Mouse (Mus musculus) limb, embryonic 14.5 days (tissue): ENCODE results near the gene Thsd4. TPM values are rescaled to one million over a fixed set of nuclear protein-coding genes. Genes with fewer than 3 reads are reported as not detected.
A peak's percentile ranks its signal among the peaks of the same experiment; 100 is the strongest.

Experiments
- ATAC-seq: fragments of 200-750 bp; cut with Nextera tagmentation; 2 replicates; pipeline ENCODE4 v1.8.0; 2017; ENCODE audit warnings: low read depth, moderate number of reproducible peaks, moderate TSS enrichment; ENCODE audit not compliant: low FRiP score
- DNase-seq: peaks from one replicate; pipeline ENCODE4 v3.0.0-alpha.2; 2015; ENCODE audit warnings: low spot score
- H3K27ac ChIP-seq: fragments of 300-500 bp; sonication (generic); replicated peaks from 2 replicates; pipeline ENCODE4 v1.5.1; 2014; ENCODE audit warnings: low read depth, mild to moderate bottlenecking, low read length, moderate library complexity, mixed read lengths
- H3K27me3 ChIP-seq: fragments of 300-500 bp; sonication (generic); 2 replicates; pipeline ENCODE4 v1.6.1; 2014; ENCODE audit warnings: low read length, mixed read lengths; ENCODE audit not compliant: control insufficient read depth, insufficient read depth
- H3K36me3 ChIP-seq: fragments of 300-500 bp; sonication (generic); 2 replicates; pipeline ENCODE4 v1.6.1; 2014; ENCODE audit warnings: mild to moderate bottlenecking, low read length, moderate library complexity, mixed read lengths; ENCODE audit not compliant: control insufficient read depth, insufficient read depth
- H3K4me1 ChIP-seq: fragments of 300-500 bp; sonication (generic); 2 replicates; pipeline ENCODE4 v1.6.1; 2014; ENCODE audit warnings: antibody characterized with exemption, low read length, mixed read lengths; ENCODE audit not compliant: control insufficient read depth, insufficient read depth
- H3K4me2 ChIP-seq: fragments of 300-500 bp; sonication (generic); replicated peaks from 2 replicates; pipeline ENCODE4 v1.6.1; 2014; ENCODE audit warnings: low read depth, mild to moderate bottlenecking, low read length, moderate library complexity; ENCODE audit not compliant: severe bottlenecking
- H3K4me3 ChIP-seq: fragments of 300-500 bp; sonication (generic); replicated peaks from 2 replicates; pipeline ENCODE4 v1.5.1; 2014; ENCODE audit warnings: low read length
- H3K9ac ChIP-seq: fragments of 300-500 bp; sonication (generic); 2 replicates; pipeline ENCODE4 v1.6.1; 2014; ENCODE audit warnings: mild to moderate bottlenecking, low read depth, low read length, moderate library complexity; ENCODE audit not compliant: severe bottlenecking
- H3K9me3 ChIP-seq: fragments of 300-500 bp; sonication (generic); 2 replicates; pipeline ENCODE4 v1.6.1; 2016; ENCODE audit warnings: low read length; ENCODE audit not compliant: control insufficient read depth
- POLR2A ChIP-seq: fragments of 200-500 bp; IDR thresholded peaks from 2 replicates; pipeline ENCODE4 v1.8.0; 2012; ENCODE audit warnings: inconsistent platforms, mild to moderate bottlenecking, moderate library complexity, borderline replicate concordance; ENCODE audit not compliant: insufficient read depth, insufficient read length; ENCODE audit errors: extremely low read depth
- WGBS: fragments of 180-500 bp; shearing (Covaris S2); extraction: QIAGEN DNeasy Blood & Tissue Kit; methylation state at CpG from one replicate; pipeline ENCODE4 v1.1.7; 2014; 5-methylcytosine and 5-hydroxymethylcytosine counted together
- polyA plus RNA-seq, 2 experiments: library from polyadenylated mRNA; depleted of rRNA in 1 of 2; stranded (reverse) in 1 of 2; unstranded in 1 of 2; fragments of >200 nt; fragmentation: Nextera tagmentation in 1 of 2; extraction: Ambion mirVana in 1 of 2; gene quantifications; 2 replicates each; pipeline versions ENCODE4 v1.2.1 to v1.2.3; 2012 to 2014

The Thsd4 gene
- polyA plus RNA-seq, 2 experiments, result 30.8 to 31.2 TPM

DNA sequence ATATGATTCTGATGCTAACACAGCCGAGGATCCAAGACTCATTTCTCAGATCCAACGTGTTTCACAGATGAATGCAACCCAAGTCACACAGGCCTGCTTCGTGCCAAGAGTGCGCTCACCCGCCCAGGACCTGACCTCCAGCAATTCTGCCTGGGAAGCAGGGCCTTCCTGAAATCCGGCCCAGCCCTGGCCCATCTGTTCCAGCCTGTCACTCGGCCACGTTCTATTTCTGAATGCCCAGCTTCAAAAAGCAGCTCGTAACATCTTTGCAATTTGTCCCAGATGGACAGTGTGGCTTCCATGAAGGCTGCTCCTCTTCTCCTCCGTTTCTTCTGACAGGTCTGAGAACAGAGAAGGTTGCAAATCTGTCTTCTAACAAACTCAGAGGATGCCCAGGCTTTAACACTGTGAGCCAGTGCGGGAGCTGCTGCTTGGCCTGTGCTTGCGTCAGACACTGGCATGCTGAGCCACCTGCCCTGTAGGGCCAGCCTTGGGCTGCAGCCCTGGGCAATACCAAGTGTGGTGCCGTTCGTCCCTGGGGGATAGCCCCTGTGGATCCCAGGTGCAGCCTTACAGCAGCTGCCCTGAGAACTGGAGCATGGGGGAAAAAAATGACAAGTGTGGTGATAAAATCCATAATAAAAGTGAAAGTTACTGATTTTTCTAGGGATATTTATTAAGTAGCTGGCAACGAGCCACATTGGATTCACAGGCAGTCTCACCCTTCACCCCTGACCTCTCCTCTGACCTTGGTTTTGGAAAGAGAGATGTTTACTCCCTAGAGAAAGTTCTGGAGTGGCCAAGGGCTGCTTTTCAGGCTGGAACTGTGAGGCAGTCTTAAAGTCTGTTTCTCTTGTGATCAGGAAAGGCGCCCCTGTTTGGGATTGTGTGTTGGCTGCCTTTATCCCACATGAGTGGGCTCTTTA is 211.8 kb downstream of the Thsd4 start:
- no peak overlapping the region for H3K4me3 ChIP-seq
- 0 out of 2 replicates have a peak overlapping the region, but pooled peaks have one; percentile 3 for H3K4me2 ChIP-seq
- H3K36me3 ChIP-seq, result no peaks in the 10 kb centered on the region
- ATAC-seq, result peak; percentile 68
- H3K9ac ChIP-seq, result no peak overlapping the region
- 44% methylated on average over 16 of the region's 16 CpGs for WGBS
- H3K4me1 ChIP-seq, result peaks cover 26% of the 10 kb centered on the region
- no peaks in the 10 kb centered on the region for H3K9me3 ChIP-seq
- peak; percentile 52 for DNase-seq
- no peaks in the 10 kb centered on the region for H3K27me3 ChIP-seq
- peak overlapping the region; percentile 43; the same call in 1 of the 2 replicates for H3K27ac ChIP-seq
- no peak for TF ChIP-seq POLR2A

DNA sequence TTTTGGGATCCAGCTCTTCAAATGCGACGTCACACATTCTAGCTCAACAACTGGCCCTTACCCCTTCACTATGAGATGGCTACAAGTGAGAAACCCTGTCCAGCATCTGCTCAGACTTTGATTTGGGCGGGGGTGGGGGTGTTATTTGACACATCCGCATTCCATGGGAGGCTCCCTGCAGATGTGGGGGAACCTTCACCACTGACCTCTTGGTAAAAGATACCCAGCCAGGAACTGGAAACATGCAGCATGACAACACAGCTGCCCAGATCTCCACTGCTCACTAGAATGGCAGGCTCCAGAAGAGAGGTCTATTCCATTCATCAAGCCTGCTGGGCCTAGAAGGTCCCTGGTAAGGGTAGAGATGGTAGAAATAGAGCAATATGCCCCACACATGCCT is 213.7 kb downstream of the Thsd4 start:
- DNase-seq (no peak), ATAC-seq (peak; percentile 47; the same call in 1 of the 2 replicates)
- no peak for TF ChIP-seq POLR2A

GRCm38 (mm10) chr9:60307469-60307868 is 214.4 kb downstream of the Thsd4 start:
- ATAC-seq (no peak), DNase-seq (no peak)
- WGBS, result 57% methylated on average over 5 of the region's 5 CpGs
- Histone ChIP-seq H3K27ac (no peak overlapping the region), H3K4me1 (peaks cover 19% of the 10 kb centered on the region), H3K4me2 (no peak overlapping the region), H3K9ac (no peak overlapping the region), H3K9me3 (no peaks in the 10 kb centered on the region), H3K4me3 (no peak overlapping the region), H3K36me3 (no peaks in the 10 kb centered on the region), H3K27me3 (no peaks in the 10 kb centered on the region)
- no peak for TF ChIP-seq POLR2A

More for the DNA sequence above, 213.7 kb downstream of the Thsd4 start:
- H3K27me3 ChIP-seq, result no peaks in the 10 kb centered on the region
- peaks cover 25% of the 10 kb centered on the region for H3K4me1 ChIP-seq
- no peaks in the 10 kb centered on the region for H3K36me3 ChIP-seq
- no peak overlapping the region for H3K4me3 ChIP-seq
- no peaks in the 10 kb centered on the region for H3K9me3 ChIP-seq
- no peak overlapping the region for H3K27ac ChIP-seq
- 62% methylated on average over 4 of the region's 4 CpGs for WGBS
- H3K4me2 ChIP-seq, result no peak overlapping the region
- H3K9ac ChIP-seq, result no peak overlapping the region

- Histone ChIP-seq H3K4me1 (peaks cover 10% of the 10 kb centered on the region), H3K27ac (no peak overlapping the region), H3K9me3 (no peaks in the 10 kb centered on the region), H3K4me3 (no peak overlapping the region), H3K4me2 (no peak overlapping the region), H3K36me3 (no peaks in the 10 kb centered on the region), H3K9ac (no peak overlapping the region), H3K27me3 (no peaks in the 10 kb centered on the region)
- TF ChIP-seq POLR2A, result no peak
- WGBS, result 80% methylated on average over 4 of the region's 4 CpGs
- DNase-seq (no peak), ATAC-seq (no peak)
These were observed 215.6 kb downstream of the Thsd4 start for GRCm38 (mm10) chr9:60306241-60306640.

GRCm38 (mm10) chr9:60305204-60305840 is 216.5 kb downstream of the Thsd4 start:
- Histone ChIP-seq H3K9ac (no peak overlapping the region), H3K4me1 (peaks cover 9% of the 10 kb centered on the region), H3K27me3 (no peaks in the 10 kb centered on the region), H3K4me3 (no peak overlapping the region), H3K36me3 (no peaks in the 10 kb centered on the region), H3K4me2 (no peak overlapping the region), H3K27ac (no peak overlapping the region), H3K9me3 (peaks cover 6% of the 10 kb centered on the region)
- ATAC-seq, result no peak
- WGBS, result 88% methylated on average over 2 of the region's 2 CpGs
- no peak for TF ChIP-seq POLR2A
- DNase-seq, result no peak
